17 mouse cellular contexts compared by ENCODE assay signal in the genomic region with DNA sequence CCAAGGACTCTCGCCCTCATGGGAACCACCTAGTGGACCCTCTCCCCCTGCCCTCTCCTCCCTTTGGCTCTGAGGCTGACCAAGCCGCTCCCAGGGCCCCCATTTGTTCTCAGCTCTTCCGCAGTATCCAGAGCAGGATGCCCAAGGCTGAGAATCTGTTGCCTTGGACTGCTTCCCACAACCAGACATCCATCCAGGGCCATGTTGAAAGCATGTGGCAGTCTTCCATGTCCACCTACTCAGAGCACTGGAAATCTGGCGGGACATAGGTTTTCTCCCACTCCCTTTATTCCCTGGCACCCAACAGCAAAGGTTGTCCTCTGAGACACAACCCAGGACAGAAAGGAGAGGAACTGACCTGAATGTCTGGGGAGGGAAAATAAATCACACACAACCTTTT.
DNase-seq lines count a peak whose midpoint lies in the region; ATAC-seq and TF ChIP-seq lines count a peak whose summit lies in the region.
"Had no signal": no experiment of that assay in that cellular context is flagged by ENCODE, and none has a peak within 500 bp of the region (broad histone marks: within the 10 kb centered on the region; RNA-seq: fewer than 3 reads in every experiment).

No protein-coding gene starts in this region.

- no peaks in the 10 kb centered on the region for H3K4me1 ChIP-seq in hindbrain, postnatal 0 days (ENCODE audit: insufficient read depth, low read length)
- no peaks in the 10 kb centered on the region for H3K4me1 ChIP-seq in hindbrain, embryonic 12.5 days
- H3K4me1 ChIP-seq in liver, postnatal 0 days (ENCODE audit: insufficient read depth) = no peaks in the 10 kb centered on the region
- H3K4me1 ChIP-seq: liver, embryonic 13.5 days had no signal

- H3K27ac ChIP-seq in hindbrain, postnatal 0 days = no peak overlapping the region
- no peak overlapping the region for H3K27ac ChIP-seq in hindbrain, embryonic 12.5 days
- peak overlapping the region; percentile 51; the same call in 1 of the 2 replicates for H3K27ac ChIP-seq in layer of hippocampus, adult 2 months
- H3K27ac ChIP-seq in liver, postnatal 0 days (ENCODE audit: low read depth) = no peak overlapping the region
- H3K27ac ChIP-seq: hindbrain, embryonic 15.5 days; liver, embryonic 13.5 days had no signal

- no peak for TF ChIP-seq CTCF in hindbrain, postnatal 0 days (IDR thresholded peaks at IDR 0.05; ENCODE audit: low read depth)
- no peak for TF ChIP-seq CTCF in layer of hippocampus, adult 2 months (conservative IDR thresholded peaks at IDR 0.05)
- no peak for TF ChIP-seq CTCF in liver, postnatal 0 days (IDR thresholded peaks at IDR 0.05; ENCODE audit: low read depth)

- WGBS in hindbrain, postnatal 0 days = 69% methylated on average over 4 of the region's 4 CpGs
- WGBS in hindbrain, embryonic 12.5 days = 84% methylated on average over 4 of the region's 4 CpGs
- 72% methylated on average over 4 of the region's 4 CpGs for WGBS in liver, postnatal 0 days (ENCODE audit: insufficient replicate concordance)

- peak; percentile 5 for DNase-seq in cerebellum, adult 11-12 months
- peak; percentile 10 for DNase-seq in hindbrain, postnatal 0 days (ENCODE audit: low spot score)
- peak; percentile 63 to 64 for DNase-seq in layer of hippocampus, adult 2 months (ENCODE audit: low spot score in 2 of 2)
- DNase-seq in left cerebral cortex, postnatal 36 days (ENCODE audit: low spot score in 2 of 2) = peak; percentile 20 to 42
- no peak for DNase-seq in ovary, postnatal 10 days (ENCODE audit: low spot score)
- DNase-seq in liver, postnatal 0 days = no peak
- DNase-seq: forebrain, postnatal 0 days; heart, adult 11 months; kidney, adult 11 months; kidney, postnatal 25 days; liver, embryonic 13.5 days; lung, postnatal 14 days; thymus, postnatal 25 days had no signal

- no peak overlapping the region for H3K9ac ChIP-seq in hindbrain, postnatal 0 days (replicated peaks; ENCODE audit: low read length)
- no peak overlapping the region for H3K9ac ChIP-seq in hindbrain, embryonic 12.5 days
- no peak overlapping the region for H3K9ac ChIP-seq in liver, postnatal 0 days (replicated peaks)
- H3K9ac ChIP-seq: forebrain, postnatal 0 days; hindbrain, embryonic 15.5 days; liver, embryonic 13.5 days had no signal

- H3K4me2 ChIP-seq in hindbrain, postnatal 0 days (ENCODE audit: low read depth, low read length) = no peak overlapping the region
- no peak overlapping the region for H3K4me2 ChIP-seq in hindbrain, embryonic 12.5 days (replicated peaks)
- no peak overlapping the region for H3K4me2 ChIP-seq in liver, postnatal 0 days (ENCODE audit: low read depth, low read length)
- H3K4me2 ChIP-seq: hindbrain, embryonic 15.5 days; liver, embryonic 13.5 days had no signal

- H3K27me3 ChIP-seq in hindbrain, postnatal 0 days (ENCODE audit: insufficient read depth, low read length) = no peaks in the 10 kb centered on the region
- no peaks in the 10 kb centered on the region for H3K27me3 ChIP-seq in hindbrain, embryonic 12.5 days
- H3K27me3 ChIP-seq in liver, postnatal 0 days (ENCODE audit: insufficient read depth, low read length) = no peaks in the 10 kb centered on the region
- H3K27me3 ChIP-seq: CH12.LX; hindbrain, embryonic 15.5 days; liver, embryonic 13.5 days had no signal

- no peak for ATAC-seq in cerebellum, adult (ENCODE audit: insufficient number of reproducible peaks, low FRiP score, low TSS enrichment)
- ATAC-seq in hindbrain, postnatal 0 days = no peak
- ATAC-seq in hindbrain, embryonic 12.5 days (ENCODE audit: low FRiP score) = no peak
- ATAC-seq in liver, postnatal 0 days = no peak
- ATAC-seq: forebrain, postnatal 0 days had no signal

- intact Hi-C loops in left cerebral cortex, postnatal 36 days (cut with DNase I) = no loop called here

- no peak overlapping the region for H3K4me3 ChIP-seq in hindbrain, postnatal 0 days (ENCODE audit: low read length)
- no peak overlapping the region for H3K4me3 ChIP-seq in hindbrain, embryonic 12.5 days
- H3K4me3 ChIP-seq in layer of hippocampus, adult 2 months = no peak overlapping the region
- no peak overlapping the region for H3K4me3 ChIP-seq in liver, postnatal 0 days (ENCODE audit: low read depth, low read length)
- H3K4me3 ChIP-seq: hindbrain, embryonic 15.5 days; liver, embryonic 13.5 days had no signal

- H3K36me3 ChIP-seq in hindbrain, postnatal 0 days (ENCODE audit: insufficient read depth, low read length) = no peaks in the 10 kb centered on the region
- no peaks in the 10 kb centered on the region for H3K36me3 ChIP-seq in hindbrain, embryonic 12.5 days
- H3K36me3 ChIP-seq in liver, postnatal 0 days (replicated peaks; ENCODE audit: insufficient read depth, low read length) = no peaks in the 10 kb centered on the region
- H3K36me3 ChIP-seq: hindbrain, embryonic 15.5 days; liver, embryonic 13.5 days had no signal

- no peaks in the 10 kb centered on the region for H3K9me3 ChIP-seq in hindbrain, postnatal 0 days (ENCODE audit: low read length)
- H3K9me3 ChIP-seq in hindbrain, embryonic 12.5 days (replicated peaks) = no peaks in the 10 kb centered on the region
- no peaks in the 10 kb centered on the region for H3K9me3 ChIP-seq in liver, postnatal 0 days (ENCODE audit: low read length)
- H3K9me3 ChIP-seq: hindbrain, embryonic 15.5 days; liver, embryonic 13.5 days had no signal

- no peak for TF ChIP-seq EP300 in liver, postnatal 0 days (IDR thresholded peaks at IDR 0.05; ENCODE audit: low read depth)

Comparison
In these comparisons a context has a peak if more than half of its experiments do, and no peak if none do; other contexts are left out.
1. DNase-seq: peak in cerebellum, adult 11-12 months (single experiment), hindbrain, postnatal 0 days (single experiment), layer of hippocampus, adult 2 months (2 of 2) and left cerebral cortex, postnatal 36 days (2 of 2); none in ovary, postnatal 10 days (single experiment) and liver, postnatal 0 days (single experiment).